Mouse (Mus musculus): Measurements from ENCODE around the gene Crbn.

DNA sequence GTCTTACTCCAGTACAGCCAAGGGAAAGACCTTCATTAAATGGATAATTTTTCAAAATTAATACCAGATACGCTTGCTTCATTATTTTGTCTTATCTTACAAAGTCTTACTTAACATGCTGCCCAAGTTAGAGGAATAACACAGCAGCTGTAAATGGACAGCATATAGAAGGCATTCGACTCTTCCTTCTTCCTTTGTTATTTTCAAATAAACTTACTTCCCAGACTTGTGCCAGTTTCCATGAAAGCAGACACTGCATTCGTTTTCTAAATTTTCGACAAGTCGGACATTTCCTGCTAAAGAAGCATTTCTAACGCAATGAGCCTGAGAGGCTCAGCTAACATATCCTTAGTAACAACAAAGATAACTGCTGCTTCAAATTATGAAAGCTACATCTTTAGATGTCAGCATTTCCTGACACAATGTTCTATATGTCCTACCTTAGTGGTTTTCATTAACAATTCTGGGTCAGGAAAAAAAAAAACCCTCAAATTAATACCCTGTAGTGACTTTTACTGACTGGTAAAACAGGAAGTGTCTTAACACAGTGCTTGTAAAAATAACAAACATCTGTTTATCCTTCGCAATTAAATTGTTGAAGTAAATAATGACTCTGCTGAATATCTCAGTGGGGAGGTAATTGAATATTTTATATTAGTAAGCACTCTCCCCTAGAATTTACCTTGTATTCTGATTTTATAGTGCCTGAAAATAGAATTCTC is 54.0 kb downstream of the Crbn start:
- no peak for TF ChIP-seq POLR2A (IDR thresholded peaks at IDR 0.05; ENCODE audit: borderline replicate concordance, extremely low read depth, insufficient read depth, insufficient read length, poor library complexity, severe bottlenecking)
- no peak for TF ChIP-seq CTCF (IDR thresholded peaks at IDR 0.05; ENCODE audit: borderline replicate concordance, extremely low read depth, insufficient read depth, insufficient read length)

All from brain, embryonic 14.5 days (tissue).